Mouse (Mus musculus) MN1 (cell line): ENCODE data around the gene Aldh1l2.

Experiments used
- DNase-seq: peaks from one replicate; pipeline ENCODE4 v3.0.0-alpha.2; 2016; ENCODE audit warnings: low spot score

The Aldh1l2 gene

GRCm38 (mm10) chr10:83457531-83457930, 76.4 kb downstream of the Aldh1l2 start:
- no peak for DNase-seq

GRCm38 (mm10) chr10:83448582-83448981, 85.4 kb downstream of the Aldh1l2 start:
- DNase-seq, result no peak
